Mouse (Mus musculus) embryo, embryonic 11 days (tissue): ENCODE measurements around the gene Fam19a4.

Experiments used
- DNase-seq: peaks from one replicate; pipeline ENCODE4 v3.0.0-alpha.2; 2015

The Fam19a4 gene

GRCm38 (mm10) chr6:97060074-97060681, at the start of gene Fam19a4:
TSS of gene Fam19a4 (minus strand) at chr6:97060413.
- DNase-seq: peak; percentile 85

GRCm38 (mm10) chr6:97106777-97107176, 46.6 kb upstream of the Fam19a4 start:
- peak; percentile 91 for DNase-seq

- no peak for DNase-seq
Measured at GRCm38 (mm10) chr6:97106106-97106505, 45.9 kb upstream of the Fam19a4 start.

- DNase-seq: peak; percentile 38
Measured at GRCm38 (mm10) chr6:97104264-97104852, 44.1 kb upstream of the Fam19a4 start.

GRCm38 (mm10) chr6:97101958-97102702, 41.9 kb upstream of the Fam19a4 start:
- DNase-seq: peak; percentile 61

- DNase-seq: peak; percentile 28
Measured at GRCm38 (mm10) chr6:97101190-97101957, 41.2 kb upstream of the Fam19a4 start.

- DNase-seq: no peak
Measured at GRCm38 (mm10) chr6:97082336-97082735, 22.1 kb upstream of the Fam19a4 start.

GRCm38 (mm10) chr6:97080016-97080415, 19.8 kb upstream of the Fam19a4 start:
- no peak for DNase-seq

- no peak for DNase-seq
Measured at GRCm38 (mm10) chr6:97059599-97059998, 614 bp downstream of the Fam19a4 start.

- no peak for DNase-seq
Measured at GRCm38 (mm10) chr6:97052196-97052770, 7.9 kb downstream of the Fam19a4 start.

- no peak for DNase-seq
Measured at GRCm38 (mm10) chr6:97048403-97048802, 11.8 kb downstream of the Fam19a4 start.

GRCm38 (mm10) chr6:97046541-97046940, 13.7 kb downstream of the Fam19a4 start:
- DNase-seq: no peak

- peak; percentile 61 for DNase-seq
Measured at GRCm38 (mm10) chr6:97027110-97027677, 33.0 kb downstream of the Fam19a4 start.

- no peak for DNase-seq
Measured at GRCm38 (mm10) chr6:97019323-97019722, 40.9 kb downstream of the Fam19a4 start.

- no peak for DNase-seq
Measured at GRCm38 (mm10) chr6:97016711-97017110, 43.5 kb downstream of the Fam19a4 start.

GRCm38 (mm10) chr6:97016018-97016417, 44.2 kb downstream of the Fam19a4 start:
- DNase-seq: no peak

GRCm38 (mm10) chr6:97006513-97007094, 53.6 kb downstream of the Fam19a4 start:
- peak; percentile 83 for DNase-seq

GRCm38 (mm10) chr6:97005038-97005437, 55.2 kb downstream of the Fam19a4 start:
- DNase-seq: peak; percentile 68

GRCm38 (mm10) chr6:96995556-96996159, 64.6 kb downstream of the Fam19a4 start:
- no peak for DNase-seq

GRCm38 (mm10) chr6:96991741-96992140, 68.5 kb downstream of the Fam19a4 start:
- no peak for DNase-seq

GRCm38 (mm10) chr6:96977537-96977936, 82.7 kb downstream of the Fam19a4 start:
- DNase-seq: no peak

- no peak for DNase-seq
Measured at GRCm38 (mm10) chr6:96944796-96945195, 115.4 kb downstream of the Fam19a4 start.
